Mouse (Mus musculus): ENCODE measurements at regions not wholly inside any gene's neighbourhood (a gene's known extent, or its start where the extent isn't known, plus 50 kb on each side); places are given as distances from the start of the nearest gene placed in this dataset.

GRCm38 (mm10) chr2:147690506-147691208 is 328.9 kb downstream of the Pax1 start:
- no peak overlapping the region for H3K27ac ChIP-seq (ENCODE audit: low read length)
- no peaks in the 10 kb centered on the region for H3K4me1 ChIP-seq (ENCODE audit: insufficient read depth, low read length)
- 47% methylated on average over 15 of the region's 15 CpGs for whole genome bisulfite sequencing
- H3K9ac ChIP-seq (replicated peaks; ENCODE audit: low read length), result no peak overlapping the region
- H3K4me2 ChIP-seq (replicated peaks; ENCODE audit: low read depth, low read length), result no peak overlapping the region
- no peaks in the 10 kb centered on the region for H3K36me3 ChIP-seq (ENCODE audit: insufficient read depth, low read length)
- ATAC-seq (ENCODE audit: low FRiP score, low TSS enrichment), result no peak
- no peak overlapping the region for H3K4me3 ChIP-seq (ENCODE audit: low read length)
- H3K27me3 ChIP-seq (ENCODE audit: insufficient read depth, low read length), result 0 out of 2 replicates have a peak, but pooled peaks cover 3% of the 10 kb centered on the region
- H3K9me3 ChIP-seq (ENCODE audit: low read length), result no peaks in the 10 kb centered on the region

GRCm38 (mm10) chr2:147688742-147689141 is 327.0 kb downstream of the Pax1 start:
- Histone ChIP-seq H3K4me2 (replicated peaks; ENCODE audit: low read depth, low read length) (no peak overlapping the region), H3K27me3 (ENCODE audit: insufficient read depth, low read length) (0 out of 2 replicates have a peak, but pooled peaks cover 3% of the 10 kb centered on the region), H3K27ac (ENCODE audit: low read length) (no peak overlapping the region), H3K4me3 (ENCODE audit: low read length) (no peak overlapping the region), H3K4me1 (ENCODE audit: insufficient read depth, low read length) (no peaks in the 10 kb centered on the region), H3K36me3 (ENCODE audit: insufficient read depth, low read length) (no peaks in the 10 kb centered on the region), H3K9ac (replicated peaks; ENCODE audit: low read length) (no peak overlapping the region), H3K9me3 (ENCODE audit: low read length) (no peaks in the 10 kb centered on the region)
- 19% methylated on average over 6 of the region's 6 CpGs for WGBS
- 0 out of 2 replicates have a peak, but pooled peaks have one; percentile 27 for ATAC-seq (ENCODE audit: low FRiP score, low TSS enrichment)

- H3K9ac ChIP-seq (replicated peaks; ENCODE audit: low read length), result no peak overlapping the region
- H3K9me3 ChIP-seq (ENCODE audit: low read length), result no peaks in the 10 kb centered on the region
- no peak for ATAC-seq (ENCODE audit: low FRiP score, low TSS enrichment)
- H3K4me3 ChIP-seq (ENCODE audit: low read length), result no peak overlapping the region
- no peaks in the 10 kb centered on the region for H3K27me3 ChIP-seq (ENCODE audit: insufficient read depth, low read length)
- H3K4me1 ChIP-seq (ENCODE audit: insufficient read depth, low read length), result no peaks in the 10 kb centered on the region
- no peak overlapping the region for H3K4me2 ChIP-seq (replicated peaks; ENCODE audit: low read depth, low read length)
- WGBS, result 21% methylated on average over 1 of the region's 1 CpGs
- no peaks in the 10 kb centered on the region for H3K36me3 ChIP-seq (ENCODE audit: insufficient read depth, low read length)
- no peak overlapping the region for H3K27ac ChIP-seq (ENCODE audit: low read length)
These were observed 294.9 kb downstream of the Pax1 start for GRCm38 (mm10) chr2:147656667-147657066.

- WGBS, result 67% methylated on average over 3 of the region's 3 CpGs
- Histone ChIP-seq H3K27me3 (ENCODE audit: insufficient read depth, low read length) (no peaks in the 10 kb centered on the region), H3K9me3 (ENCODE audit: low read length) (no peaks in the 10 kb centered on the region), H3K27ac (ENCODE audit: low read length) (no peak overlapping the region), H3K36me3 (ENCODE audit: insufficient read depth, low read length) (no peaks in the 10 kb centered on the region), H3K9ac (replicated peaks; ENCODE audit: low read length) (no peak overlapping the region), H3K4me2 (replicated peaks; ENCODE audit: low read depth, low read length) (no peak overlapping the region), H3K4me3 (ENCODE audit: low read length) (no peak overlapping the region), H3K4me1 (ENCODE audit: insufficient read depth, low read length) (no peaks in the 10 kb centered on the region)
- ATAC-seq (ENCODE audit: low FRiP score, low TSS enrichment), result no peak
These were observed 288.5 kb downstream of the Pax1 start for GRCm38 (mm10) chr2:147650229-147650628.

GRCm38 (mm10) chr2:147647972-147648371 is 286.2 kb downstream of the Pax1 start:
- 60% methylated on average over 8 of the region's 8 CpGs for WGBS
- peak; percentile 65; the same call in 1 of the 2 replicates for ATAC-seq (ENCODE audit: low FRiP score, low TSS enrichment)
- no peaks in the 10 kb centered on the region for H3K36me3 ChIP-seq (ENCODE audit: insufficient read depth, low read length)
- H3K9me3 ChIP-seq (ENCODE audit: low read length), result no peaks in the 10 kb centered on the region
- no peak overlapping the region for H3K27ac ChIP-seq (ENCODE audit: low read length)
- no peak overlapping the region for H3K9ac ChIP-seq (replicated peaks; ENCODE audit: low read length)
- H3K27me3 ChIP-seq (ENCODE audit: insufficient read depth, low read length), result no peaks in the 10 kb centered on the region
- no peak overlapping the region for H3K4me2 ChIP-seq (replicated peaks; ENCODE audit: low read depth, low read length)
- no peak overlapping the region for H3K4me3 ChIP-seq (ENCODE audit: low read length)
- H3K4me1 ChIP-seq (ENCODE audit: insufficient read depth, low read length), result no peaks in the 10 kb centered on the region

GRCm38 (mm10) chr2:147647506-147647905 is 285.8 kb downstream of the Pax1 start:
- no peak overlapping the region for H3K9ac ChIP-seq (replicated peaks; ENCODE audit: low read length)
- WGBS, result 59% methylated on average over 4 of the region's 4 CpGs
- peak; percentile 63; the same call in 1 of the 2 replicates for ATAC-seq (ENCODE audit: low FRiP score, low TSS enrichment)
- H3K27me3 ChIP-seq (ENCODE audit: insufficient read depth, low read length), result no peaks in the 10 kb centered on the region
- no peaks in the 10 kb centered on the region for H3K4me1 ChIP-seq (ENCODE audit: insufficient read depth, low read length)
- no peak overlapping the region for H3K27ac ChIP-seq (ENCODE audit: low read length)
- H3K9me3 ChIP-seq (ENCODE audit: low read length), result no peaks in the 10 kb centered on the region
- H3K4me3 ChIP-seq (ENCODE audit: low read length), result no peak overlapping the region
- no peaks in the 10 kb centered on the region for H3K36me3 ChIP-seq (ENCODE audit: insufficient read depth, low read length)
- H3K4me2 ChIP-seq (replicated peaks; ENCODE audit: low read depth, low read length), result no peak overlapping the region

GRCm38 (mm10) chr2:147637882-147638281 is 276.2 kb downstream of the Pax1 start:
- Histone ChIP-seq H3K36me3 (ENCODE audit: insufficient read depth, low read length) (no peaks in the 10 kb centered on the region), H3K4me3 (ENCODE audit: low read length) (no peak overlapping the region), H3K27ac (ENCODE audit: low read length) (no peak overlapping the region), H3K9ac (replicated peaks; ENCODE audit: low read length) (no peak overlapping the region), H3K4me1 (ENCODE audit: insufficient read depth, low read length) (no peaks in the 10 kb centered on the region), H3K9me3 (ENCODE audit: low read length) (no peaks in the 10 kb centered on the region), H3K4me2 (replicated peaks; ENCODE audit: low read depth, low read length) (no peak overlapping the region), H3K27me3 (ENCODE audit: insufficient read depth, low read length) (no peaks in the 10 kb centered on the region)
- WGBS, result 60% methylated on average over 1 of the region's 1 CpGs
- no peak for ATAC-seq (ENCODE audit: low FRiP score, low TSS enrichment)

- Histone ChIP-seq H3K9ac (replicated peaks; ENCODE audit: low read length) (no peak overlapping the region), H3K36me3 (ENCODE audit: insufficient read depth, low read length) (no peaks in the 10 kb centered on the region), H3K9me3 (ENCODE audit: low read length) (no peaks in the 10 kb centered on the region), H3K4me2 (replicated peaks; ENCODE audit: low read depth, low read length) (no peak overlapping the region), H3K27me3 (ENCODE audit: insufficient read depth, low read length) (no peaks in the 10 kb centered on the region), H3K27ac (ENCODE audit: low read length) (no peak overlapping the region), H3K4me3 (ENCODE audit: low read length) (no peak overlapping the region), H3K4me1 (ENCODE audit: insufficient read depth, low read length) (peaks cover 4% of the 10 kb centered on the region; the same call in 1 of the 2 replicates)
- WGBS, result 56% methylated on average over 6 of the region's 6 CpGs
- no peak for ATAC-seq (ENCODE audit: low FRiP score, low TSS enrichment)
These were observed 271.0 kb downstream of the Pax1 start for GRCm38 (mm10) chr2:147632737-147633136.

- Histone ChIP-seq H3K27me3 (ENCODE audit: insufficient read depth, low read length) (no peaks in the 10 kb centered on the region), H3K4me2 (replicated peaks; ENCODE audit: low read depth, low read length) (no peak overlapping the region), H3K27ac (ENCODE audit: low read length) (no peak overlapping the region), H3K9me3 (ENCODE audit: low read length) (no peaks in the 10 kb centered on the region), H3K4me3 (ENCODE audit: low read length) (no peak overlapping the region), H3K4me1 (ENCODE audit: insufficient read depth, low read length) (peaks cover 4% of the 10 kb centered on the region; the same call in 1 of the 2 replicates), H3K36me3 (ENCODE audit: insufficient read depth, low read length) (no peaks in the 10 kb centered on the region), H3K9ac (replicated peaks; ENCODE audit: low read length) (no peak overlapping the region)
- no peak for ATAC-seq (ENCODE audit: low FRiP score, low TSS enrichment)
- WGBS, result 37% methylated on average over 3 of the region's 3 CpGs
These were observed 268.0 kb downstream of the Pax1 start for GRCm38 (mm10) chr2:147629716-147630115.

- Histone ChIP-seq H3K27me3 (ENCODE audit: insufficient read depth, low read length) (no peaks in the 10 kb centered on the region), H3K27ac (ENCODE audit: low read length) (no peak overlapping the region), H3K4me3 (ENCODE audit: low read length) (no peak overlapping the region), H3K36me3 (ENCODE audit: insufficient read depth, low read length) (no peaks in the 10 kb centered on the region), H3K4me1 (ENCODE audit: insufficient read depth, low read length) (peaks cover 4% of the 10 kb centered on the region; the same call in 1 of the 2 replicates), H3K4me2 (replicated peaks; ENCODE audit: low read depth, low read length) (no peak overlapping the region), H3K9ac (replicated peaks; ENCODE audit: low read length) (no peak overlapping the region), H3K9me3 (ENCODE audit: low read length) (no peaks in the 10 kb centered on the region)
- no peak for ATAC-seq (ENCODE audit: low FRiP score, low TSS enrichment)
- 75% methylated on average over 5 of the region's 5 CpGs for WGBS
These were observed 265.4 kb downstream of the Pax1 start for GRCm38 (mm10) chr2:147627096-147627495.
